Mouse (Mus musculus): ENCODE measurements around the gene Colgalt2.

GRCm38 (mm10) chr1:152394137-152394536, 5.5 kb upstream of the Colgalt2 start:
- TF ChIP-seq POLR2A (IDR thresholded peaks at IDR 0.05; ENCODE audit: borderline replicate concordance, extremely low read depth, insufficient read depth, insufficient read length, poor library complexity, severe bottlenecking) (no peak), CTCF (IDR thresholded peaks at IDR 0.05; ENCODE audit: borderline replicate concordance, extremely low read depth, insufficient read depth, insufficient read length) (no peak)
